Mouse (Mus musculus): ENCODE data around the gene Mcl1.

GRCm38 (mm10) chr3:95674236-95674635, 15.6 kb downstream of the Mcl1 start:
- TF ChIP-seq POLR2A (IDR thresholded peaks at IDR 0.05; ENCODE audit: extremely low read depth, insufficient read depth, low read length) (0 out of 2 replicates have a peak, but pooled peaks have one; percentile 28), CTCF (IDR thresholded peaks at IDR 0.05; ENCODE audit: low read depth, low read length) (no peak)

Measured in liver, adult 2 months (tissue).